Mouse (Mus musculus): ENCODE measurements at regions not wholly inside any gene's neighbourhood (a gene's known extent, or its start where the extent isn't known, plus 50 kb on each side); places are given as distances from the start of the nearest gene placed in this dataset.

GRCm38 (mm10) chr4:142722845-142723553 lies 483.8 kb upstream of the Kazn start:
- Histone ChIP-seq H3K4me1 (ENCODE audit: control insufficient read depth, insufficient read depth, insufficient read length, low read length) (no peaks in the 10 kb centered on the region), H3K4me3 (ENCODE audit: insufficient read depth, low read depth, low read length) (no peak overlapping the region)

DNA sequence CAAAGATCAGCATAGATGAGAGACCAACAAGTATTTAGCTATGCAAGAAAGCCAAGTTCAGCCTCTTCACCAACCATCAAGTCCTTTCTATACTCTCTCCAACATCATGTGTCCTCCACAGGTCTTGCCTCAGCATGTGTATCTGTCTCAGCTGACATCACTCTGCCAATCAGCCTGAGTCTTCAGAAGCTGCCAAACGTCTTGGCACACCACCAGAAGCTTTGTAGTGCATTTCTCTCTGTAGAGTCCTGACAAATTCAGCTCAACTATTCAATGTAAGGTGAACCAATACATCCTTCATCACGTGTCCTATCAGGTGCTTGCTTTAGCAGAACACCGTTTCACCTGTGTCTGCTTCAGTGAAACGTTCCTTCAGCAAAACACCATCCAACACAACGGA lies 462.4 kb upstream of the Kazn start:
- Histone ChIP-seq H3K4me1 (ENCODE audit: control insufficient read depth, insufficient read depth, insufficient read length, low read length) (no peaks in the 10 kb centered on the region), H3K27ac (replicated peaks; ENCODE audit: low read depth, low read length) (no peak overlapping the region), H3K4me3 (ENCODE audit: insufficient read depth, low read depth, low read length) (no peak overlapping the region)

More at GRCm38 (mm10) chr4:142722845-142723553, 483.8 kb upstream of the Kazn start:
- no peak overlapping the region for H3K27ac ChIP-seq (replicated peaks; ENCODE audit: low read depth, low read length)

GRCm38 (mm10) chr4:142694926-142695325 lies 455.7 kb upstream of the Kazn start:
- no peak overlapping the region for H3K4me3 ChIP-seq (ENCODE audit: insufficient read depth, low read depth, low read length)
- H3K27ac ChIP-seq (replicated peaks; ENCODE audit: low read depth, low read length), result no peak overlapping the region

GRCm38 (mm10) chr4:142688241-142688640 lies 449.0 kb upstream of the Kazn start:
- Histone ChIP-seq H3K4me1 (ENCODE audit: control insufficient read depth, insufficient read depth, insufficient read length, low read length) (no peaks in the 10 kb centered on the region), H3K27ac (replicated peaks; ENCODE audit: low read depth, low read length) (no peak overlapping the region), H3K4me3 (ENCODE audit: insufficient read depth, low read depth, low read length) (no peak overlapping the region)

More at GRCm38 (mm10) chr4:142694926-142695325, 455.7 kb upstream of the Kazn start:
- no peaks in the 10 kb centered on the region for H3K4me1 ChIP-seq (ENCODE audit: control insufficient read depth, insufficient read depth, insufficient read length, low read length)

- Histone ChIP-seq H3K27ac (replicated peaks; ENCODE audit: low read depth, low read length) (no peak overlapping the region), H3K4me1 (ENCODE audit: control insufficient read depth, insufficient read depth, insufficient read length, low read length) (no peaks in the 10 kb centered on the region), H3K4me3 (ENCODE audit: insufficient read depth, low read depth, low read length) (no peak overlapping the region)
These were observed 438.2 kb upstream of the Kazn start for GRCm38 (mm10) chr4:142677426-142677825.

DNA sequence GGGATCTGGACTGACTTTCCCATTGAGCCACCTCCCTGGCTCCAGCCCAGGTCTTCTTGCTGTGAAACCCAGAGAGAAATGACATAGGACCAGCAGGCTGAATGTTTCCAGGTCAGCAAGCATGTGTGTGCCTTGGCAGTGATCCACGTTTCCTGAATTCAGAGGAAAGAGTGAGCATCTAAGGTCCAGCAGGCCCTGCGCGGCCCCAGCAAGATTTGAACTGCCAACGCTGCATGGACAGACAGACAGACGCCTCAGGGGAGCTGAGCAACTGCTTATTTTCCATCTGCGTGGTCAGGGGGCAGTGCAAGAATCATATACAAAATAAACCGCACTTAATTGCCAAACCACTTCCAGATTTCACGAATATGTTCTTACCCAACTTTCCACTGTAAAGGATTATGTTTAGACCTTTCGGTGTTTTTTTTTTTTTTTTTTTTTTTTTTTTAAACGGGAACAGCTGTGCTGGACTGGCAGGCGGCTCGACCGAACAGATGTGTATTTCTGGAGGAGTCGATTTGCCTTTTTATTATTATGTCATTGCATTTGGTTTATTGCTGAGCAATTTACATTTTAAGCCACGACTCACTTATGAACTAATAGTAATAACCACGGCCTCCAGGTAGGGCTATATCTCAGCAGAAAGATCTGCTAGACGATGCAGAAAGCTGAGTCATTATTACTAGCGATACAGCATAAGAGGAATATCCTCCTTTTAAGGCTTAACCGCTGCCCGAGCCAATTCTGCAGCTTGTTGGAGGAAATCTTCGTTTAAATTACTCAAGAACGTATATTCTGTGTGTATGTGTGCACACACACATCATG lies 435.7 kb upstream of the Kazn start:
- Histone ChIP-seq H3K27ac (replicated peaks; ENCODE audit: low read depth, low read length) (no peak overlapping the region), H3K4me1 (ENCODE audit: control insufficient read depth, insufficient read depth, insufficient read length, low read length) (no peaks in the 10 kb centered on the region), H3K4me3 (ENCODE audit: insufficient read depth, low read depth, low read length) (no peak overlapping the region)

GRCm38 (mm10) chr4:142671872-142672458 lies 432.8 kb upstream of the Kazn start:
- no peak overlapping the region for H3K27ac ChIP-seq (replicated peaks; ENCODE audit: low read depth, low read length)
- H3K4me1 ChIP-seq (ENCODE audit: control insufficient read depth, insufficient read depth, insufficient read length, low read length), result no peaks in the 10 kb centered on the region
- H3K4me3 ChIP-seq (ENCODE audit: insufficient read depth, low read depth, low read length), result no peak overlapping the region

DNA sequence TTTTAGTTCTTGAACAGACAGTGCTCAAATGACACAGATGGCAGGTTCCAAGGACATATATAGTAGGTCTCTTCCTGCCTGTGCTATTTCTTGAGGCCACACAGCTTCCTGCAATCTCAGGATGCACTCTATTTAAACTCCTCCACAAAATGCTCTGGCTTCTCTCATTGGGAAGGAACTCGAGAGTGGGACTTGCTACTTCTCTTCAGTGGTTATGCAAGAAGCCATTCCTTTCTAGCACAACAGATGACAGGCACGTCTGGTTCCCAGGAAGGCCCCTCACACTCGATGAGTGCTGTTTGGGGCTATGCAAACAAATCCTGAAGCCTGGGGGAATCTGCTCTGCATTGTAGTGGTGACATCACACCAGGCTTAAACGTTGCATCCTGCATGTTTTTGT lies 425.6 kb upstream of the Kazn start:
- no peaks in the 10 kb centered on the region for H3K4me1 ChIP-seq (ENCODE audit: control insufficient read depth, insufficient read depth, insufficient read length, low read length)
- H3K27ac ChIP-seq (replicated peaks; ENCODE audit: low read depth, low read length), result no peak overlapping the region
- no peak overlapping the region for H3K4me3 ChIP-seq (ENCODE audit: insufficient read depth, low read depth, low read length)

DNA sequence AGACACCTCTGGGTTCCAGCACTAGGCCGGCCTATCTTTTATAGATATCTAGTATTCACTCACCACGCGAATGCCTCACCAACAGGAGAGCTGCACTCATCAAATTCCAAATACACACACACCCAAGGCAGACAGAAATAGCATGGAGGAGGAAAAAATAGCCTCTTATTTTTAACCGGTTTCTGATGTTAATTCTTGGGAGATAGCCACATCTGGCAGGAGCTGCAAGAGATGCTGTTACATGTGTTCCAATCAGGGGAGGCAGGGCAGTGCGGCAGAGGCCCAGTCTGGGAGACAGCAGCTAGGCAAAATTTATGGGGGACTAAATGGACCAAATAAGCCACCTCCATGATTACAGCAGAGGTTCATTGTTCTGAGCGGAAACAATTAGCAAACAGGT lies 419.0 kb upstream of the Kazn start:
- Histone ChIP-seq H3K4me1 (ENCODE audit: control insufficient read depth, insufficient read depth, insufficient read length, low read length) (no peaks in the 10 kb centered on the region), H3K4me3 (ENCODE audit: insufficient read depth, low read depth, low read length) (no peak overlapping the region), H3K27ac (replicated peaks; ENCODE audit: low read depth, low read length) (no peak overlapping the region)

GRCm38 (mm10) chr4:142641069-142641468 lies 401.9 kb upstream of the Kazn start:
- Histone ChIP-seq H3K27ac (replicated peaks; ENCODE audit: low read depth, low read length) (no peak overlapping the region), H3K4me3 (ENCODE audit: insufficient read depth, low read depth, low read length) (no peak overlapping the region), H3K4me1 (ENCODE audit: control insufficient read depth, insufficient read depth, insufficient read length, low read length) (no peaks in the 10 kb centered on the region)

- H3K4me1 ChIP-seq (ENCODE audit: control insufficient read depth, insufficient read depth, insufficient read length, low read length), result no peaks in the 10 kb centered on the region
- H3K27ac ChIP-seq (replicated peaks; ENCODE audit: low read depth, low read length), result no peak overlapping the region
- H3K4me3 ChIP-seq (ENCODE audit: insufficient read depth, low read depth, low read length), result no peak overlapping the region
These were observed 400.1 kb upstream of the Kazn start for GRCm38 (mm10) chr4:142639340-142639733.

- Histone ChIP-seq H3K27ac (replicated peaks; ENCODE audit: low read depth, low read length) (no peak overlapping the region), H3K4me1 (ENCODE audit: control insufficient read depth, insufficient read depth, insufficient read length, low read length) (no peaks in the 10 kb centered on the region), H3K4me3 (ENCODE audit: insufficient read depth, low read depth, low read length) (no peak overlapping the region)
These were observed 399.6 kb upstream of the Kazn start for GRCm38 (mm10) chr4:142638733-142639339.

GRCm38 (mm10) chr4:142638057-142638456 lies 398.9 kb upstream of the Kazn start:
- H3K4me1 ChIP-seq (ENCODE audit: control insufficient read depth, insufficient read depth, insufficient read length, low read length), result no peaks in the 10 kb centered on the region

DNA sequence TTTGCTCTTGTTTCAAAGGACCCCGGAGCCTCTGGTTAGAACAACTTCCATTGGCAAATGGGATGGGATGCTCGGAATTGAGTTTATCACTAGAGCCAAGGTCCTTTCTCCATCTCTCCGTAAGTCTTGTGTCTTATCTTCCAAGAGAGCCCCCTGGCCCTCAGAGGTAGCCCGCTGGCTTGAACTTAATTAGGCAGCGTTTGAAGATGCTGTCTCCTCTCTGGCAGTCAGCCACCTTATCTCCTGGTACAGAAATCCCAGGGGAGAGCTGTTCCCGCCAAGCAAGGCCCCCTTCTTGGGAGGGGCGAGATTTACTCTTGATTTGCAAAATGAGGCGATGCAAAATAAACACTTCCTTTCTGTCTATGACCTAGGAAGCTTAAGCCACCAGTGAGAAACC lies 395.2 kb upstream of the Kazn start:
- Histone ChIP-seq H3K4me1 (ENCODE audit: control insufficient read depth, insufficient read depth, insufficient read length, low read length) (no peaks in the 10 kb centered on the region), H3K4me3 (ENCODE audit: insufficient read depth, low read depth, low read length) (no peak overlapping the region), H3K27ac (replicated peaks; ENCODE audit: low read depth, low read length) (no peak overlapping the region)

More at GRCm38 (mm10) chr4:142638057-142638456, 398.9 kb upstream of the Kazn start:
- no peak overlapping the region for H3K27ac ChIP-seq (replicated peaks; ENCODE audit: low read depth, low read length)
- no peak overlapping the region for H3K4me3 ChIP-seq (ENCODE audit: insufficient read depth, low read depth, low read length)

- Histone ChIP-seq H3K4me3 (ENCODE audit: insufficient read depth, low read depth, low read length) (no peak overlapping the region), H3K27ac (replicated peaks; ENCODE audit: low read depth, low read length) (no peak overlapping the region), H3K4me1 (ENCODE audit: control insufficient read depth, insufficient read depth, insufficient read length, low read length) (no peaks in the 10 kb centered on the region)
These were observed 394.6 kb upstream of the Kazn start for GRCm38 (mm10) chr4:142633667-142634350.
